Mouse (Mus musculus): ENCODE measurements around the gene Ptgds.

GRCm38 (mm10) chr2:25493476-25493961 lies 23.7 kb upstream of the Ptgds start, which contains the start of gene Lcn12:
- TF ChIP-seq CTCF (IDR thresholded peaks at IDR 0.05; ENCODE audit: extremely low read depth, insufficient read length, insufficient replicate concordance, low read depth, low read length) (no peak), POLR2A (IDR thresholded peaks at IDR 0.05; ENCODE audit: low read depth, low read length) (no peak)

Data from small intestine, adult 2 months (tissue).